Mouse (Mus musculus): ENCODE results near the gene Adcy4. TPM values are rescaled to one million over a fixed set of nuclear protein-coding genes. Genes with fewer than 3 reads are reported as not detected.

Adcy4 gene
- polyA plus RNA-seq, 1 experiment = 0.02 TPM

GRCm38 (mm10) chr14:55779656-55780055 lies 4.2 kb downstream of the Adcy4 start:
- peaks cover 5% of the 10 kb centered on the region for H3K27me3 ChIP-seq (ENCODE audit: control insufficient read depth, insufficient read depth, insufficient read length)
- TF ChIP-seq CTCF (IDR thresholded peaks at IDR 0.05; ENCODE audit: control insufficient read depth, insufficient read depth, insufficient read length) = no peak
- TF ChIP-seq CEBPB (IDR thresholded peaks at IDR 0.05; ENCODE audit: low read depth) = no peak
- no peak for TF ChIP-seq MYOG (IDR thresholded peaks at IDR 0.05; ENCODE audit: control insufficient read depth, extremely low read depth, insufficient read length)
- no peak for TF ChIP-seq MAX (IDR thresholded peaks at IDR 0.05)
- TF ChIP-seq MYOD1 (IDR thresholded peaks at IDR 0.05; ENCODE audit: control insufficient read depth, insufficient read length, low read depth) = no peak
- no peak for TF ChIP-seq USF1 (IDR thresholded peaks at IDR 0.05; ENCODE audit: low read depth)
- TF ChIP-seq FOSL1 (IDR thresholded peaks at IDR 0.05; ENCODE audit: insufficient read depth, low read length, poor library complexity, severe bottlenecking) = no peak
- H3K79me3 ChIP-seq (ENCODE audit: low read depth) = no peaks in the 10 kb centered on the region
- no peaks in the 10 kb centered on the region for H3K79me2 ChIP-seq (ENCODE audit: control insufficient read depth, insufficient read depth)
- no peak overlapping the region for H3K4me3 ChIP-seq (ENCODE audit: insufficient read depth, poor library complexity, severe bottlenecking)
- no peaks in the 10 kb centered on the region for H3K36me3 ChIP-seq (ENCODE audit: control insufficient read depth, insufficient read depth)
- no peak overlapping the region for H3ac ChIP-seq (ENCODE audit: control insufficient read depth, insufficient read length, low read depth)

GRCm38 (mm10) chr14:55778686-55779085 lies 5.2 kb downstream of the Adcy4 start:
- Histone ChIP-seq H3K4me3 (ENCODE audit: insufficient read depth, poor library complexity, severe bottlenecking) (no peak overlapping the region), H3K36me3 (ENCODE audit: control insufficient read depth, insufficient read depth) (no peaks in the 10 kb centered on the region), H3K27me3 (ENCODE audit: control insufficient read depth, insufficient read depth, insufficient read length) (peaks cover 13% of the 10 kb centered on the region), H3K79me3 (ENCODE audit: low read depth) (no peaks in the 10 kb centered on the region), H3ac (ENCODE audit: control insufficient read depth, insufficient read length, low read depth) (no peak overlapping the region), H3K79me2 (ENCODE audit: control insufficient read depth, insufficient read depth) (no peaks in the 10 kb centered on the region)
- TF ChIP-seq FOSL1 (IDR thresholded peaks at IDR 0.05; ENCODE audit: insufficient read depth, low read length, poor library complexity, severe bottlenecking) (no peak), USF1 (IDR thresholded peaks at IDR 0.05; ENCODE audit: low read depth) (no peak), MAX (IDR thresholded peaks at IDR 0.05) (no peak), MYOG (IDR thresholded peaks at IDR 0.05; ENCODE audit: control insufficient read depth, extremely low read depth, insufficient read length) (no peak), CTCF (IDR thresholded peaks at IDR 0.05; ENCODE audit: control insufficient read depth, insufficient read depth, insufficient read length) (no peak), MYOD1 (IDR thresholded peaks at IDR 0.05; ENCODE audit: control insufficient read depth, insufficient read length, low read depth) (no peak), CEBPB (IDR thresholded peaks at IDR 0.05; ENCODE audit: low read depth) (no peak)

- no peaks in the 10 kb centered on the region for H3K79me2 ChIP-seq (ENCODE audit: control insufficient read depth, insufficient read depth)
- H3K36me3 ChIP-seq (ENCODE audit: control insufficient read depth, insufficient read depth) = no peaks in the 10 kb centered on the region
- H3ac ChIP-seq (ENCODE audit: control insufficient read depth, insufficient read length, low read depth) = no peak overlapping the region
- H3K27me3 ChIP-seq (ENCODE audit: control insufficient read depth, insufficient read depth, insufficient read length) = peaks cover 21% of the 10 kb centered on the region
- H3K79me3 ChIP-seq (ENCODE audit: low read depth) = no peaks in the 10 kb centered on the region
- TF ChIP-seq CTCF (IDR thresholded peaks at IDR 0.05; ENCODE audit: control insufficient read depth, insufficient read depth, insufficient read length) = no peak
- TF ChIP-seq MYOG (IDR thresholded peaks at IDR 0.05; ENCODE audit: control insufficient read depth, extremely low read depth, insufficient read length) = no peak
- no peak for TF ChIP-seq MAX (IDR thresholded peaks at IDR 0.05)
- no peak for TF ChIP-seq FOSL1 (IDR thresholded peaks at IDR 0.05; ENCODE audit: insufficient read depth, low read length, poor library complexity, severe bottlenecking)
- no peak for TF ChIP-seq CEBPB (IDR thresholded peaks at IDR 0.05; ENCODE audit: low read depth)
- no peak for TF ChIP-seq MYOD1 (IDR thresholded peaks at IDR 0.05; ENCODE audit: control insufficient read depth, insufficient read length, low read depth)
- TF ChIP-seq USF1 (IDR thresholded peaks at IDR 0.05; ENCODE audit: low read depth) = no peak
- H3K4me3 ChIP-seq (ENCODE audit: insufficient read depth, poor library complexity, severe bottlenecking) = no peak overlapping the region
These were observed 6.1 kb downstream of the Adcy4 start for GRCm38 (mm10) chr14:55777806-55778205.

- H3K79me3 ChIP-seq (ENCODE audit: low read depth) = no peaks in the 10 kb centered on the region
- no peak for TF ChIP-seq CTCF (IDR thresholded peaks at IDR 0.05; ENCODE audit: control insufficient read depth, insufficient read depth, insufficient read length)
- no peak for TF ChIP-seq MYOG (IDR thresholded peaks at IDR 0.05; ENCODE audit: control insufficient read depth, extremely low read depth, insufficient read length)
- no peak for TF ChIP-seq CEBPB (IDR thresholded peaks at IDR 0.05; ENCODE audit: low read depth)
- TF ChIP-seq MAX (IDR thresholded peaks at IDR 0.05) = no peak
- TF ChIP-seq FOSL1 (IDR thresholded peaks at IDR 0.05; ENCODE audit: insufficient read depth, low read length, poor library complexity, severe bottlenecking) = no peak
- TF ChIP-seq USF1 (IDR thresholded peaks at IDR 0.05; ENCODE audit: low read depth) = no peak
- no peak for TF ChIP-seq MYOD1 (IDR thresholded peaks at IDR 0.05; ENCODE audit: control insufficient read depth, insufficient read length, low read depth)
- H3ac ChIP-seq (ENCODE audit: control insufficient read depth, insufficient read length, low read depth) = no peak overlapping the region
- no peak overlapping the region for H3K4me3 ChIP-seq (ENCODE audit: insufficient read depth, poor library complexity, severe bottlenecking)
- H3K27me3 ChIP-seq (ENCODE audit: control insufficient read depth, insufficient read depth, insufficient read length) = peaks cover 26% of the 10 kb centered on the region
- no peaks in the 10 kb centered on the region for H3K36me3 ChIP-seq (ENCODE audit: control insufficient read depth, insufficient read depth)
- no peaks in the 10 kb centered on the region for H3K79me2 ChIP-seq (ENCODE audit: control insufficient read depth, insufficient read depth)
These were observed 6.7 kb downstream of the Adcy4 start for GRCm38 (mm10) chr14:55777176-55777575.

GRCm38 (mm10) chr14:55776711-55777110 lies 7.2 kb downstream of the Adcy4 start:
- H3K4me3 ChIP-seq (ENCODE audit: insufficient read depth, poor library complexity, severe bottlenecking) = no peak overlapping the region
- no peak for TF ChIP-seq CTCF (IDR thresholded peaks at IDR 0.05; ENCODE audit: control insufficient read depth, insufficient read depth, insufficient read length)
- TF ChIP-seq MYOD1 (IDR thresholded peaks at IDR 0.05; ENCODE audit: control insufficient read depth, insufficient read length, low read depth) = no peak
- TF ChIP-seq CEBPB (IDR thresholded peaks at IDR 0.05; ENCODE audit: low read depth) = no peak
- TF ChIP-seq USF1 (IDR thresholded peaks at IDR 0.05; ENCODE audit: low read depth) = no peak
- no peak for TF ChIP-seq MAX (IDR thresholded peaks at IDR 0.05)
- TF ChIP-seq FOSL1 (IDR thresholded peaks at IDR 0.05; ENCODE audit: insufficient read depth, low read length, poor library complexity, severe bottlenecking) = no peak
- no peak for TF ChIP-seq MYOG (IDR thresholded peaks at IDR 0.05; ENCODE audit: control insufficient read depth, extremely low read depth, insufficient read length)

More at GRCm38 (mm10) chr14:55776711-55777110, 7.2 kb downstream of the Adcy4 start:
- H3K79me2 ChIP-seq (ENCODE audit: control insufficient read depth, insufficient read depth) = no peaks in the 10 kb centered on the region
- H3K79me3 ChIP-seq (ENCODE audit: low read depth) = no peaks in the 10 kb centered on the region
- peaks cover 31% of the 10 kb centered on the region for H3K27me3 ChIP-seq (ENCODE audit: control insufficient read depth, insufficient read depth, insufficient read length)
- H3ac ChIP-seq (ENCODE audit: control insufficient read depth, insufficient read length, low read depth) = no peak overlapping the region
- H3K36me3 ChIP-seq (ENCODE audit: control insufficient read depth, insufficient read depth) = no peaks in the 10 kb centered on the region
